Mouse (Mus musculus): Measurements from ENCODE around the gene Ssb.
A peak's percentile ranks its signal among the peaks of the same experiment; 100 is the strongest.
"Not testable (repeated sequence)": the region's sequence is repeated elsewhere in the genome, so short reads cannot be mapped to it uniquely, and the experiment has no call there.

Gene Ssb

DNA sequence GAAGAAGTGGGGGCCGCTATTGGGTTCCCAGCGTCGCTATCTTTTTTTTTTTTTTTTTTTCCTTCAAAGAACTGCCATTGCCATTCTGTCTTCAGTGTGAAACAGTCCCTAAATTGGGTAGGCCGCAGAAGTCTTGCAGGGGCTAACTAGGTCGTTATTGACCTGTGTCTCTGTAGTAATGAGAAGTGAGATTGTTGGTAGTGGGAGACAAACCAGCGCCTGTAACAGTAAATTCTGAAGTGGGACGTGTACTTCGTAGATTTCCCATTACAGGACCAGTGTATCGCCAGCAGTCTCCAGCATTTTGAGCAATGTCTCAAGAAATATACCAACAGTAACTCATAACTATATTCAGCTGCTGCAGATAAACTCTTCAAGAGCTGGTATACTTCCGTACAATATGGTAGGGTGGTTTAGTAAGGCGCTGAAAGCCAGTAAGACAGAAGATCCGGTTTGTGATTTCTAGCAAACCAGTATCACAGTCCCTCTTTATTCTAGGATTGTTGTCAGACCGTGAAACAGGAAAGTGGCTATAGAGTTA is 825 bp downstream of the Ssb start:
- DNase-seq (ENCODE audit: extremely low read depth, low read depth, low spot score) = no peak

DNA sequence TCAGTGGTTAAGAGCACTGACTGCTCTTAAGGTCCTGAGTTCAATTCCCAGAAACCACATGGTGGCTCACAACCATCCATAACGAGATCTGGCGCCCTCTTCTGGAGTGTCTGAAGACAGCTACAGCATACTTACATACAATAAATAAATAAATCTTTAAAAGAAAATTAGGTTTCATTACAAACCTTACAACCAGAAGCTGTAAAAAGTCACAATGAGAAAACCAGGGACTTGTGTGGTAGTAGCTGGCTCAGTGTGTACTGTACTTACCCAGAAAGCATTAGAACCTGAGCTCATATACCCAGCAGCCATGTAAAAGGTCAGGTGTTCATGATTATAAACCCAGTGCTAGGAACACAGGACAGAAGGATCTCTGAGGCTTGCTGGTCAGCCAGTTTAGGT is 22.6 kb downstream of the Ssb start:
- no peak for DNase-seq (ENCODE audit: extremely low read depth, low read depth, low spot score)

DNA sequence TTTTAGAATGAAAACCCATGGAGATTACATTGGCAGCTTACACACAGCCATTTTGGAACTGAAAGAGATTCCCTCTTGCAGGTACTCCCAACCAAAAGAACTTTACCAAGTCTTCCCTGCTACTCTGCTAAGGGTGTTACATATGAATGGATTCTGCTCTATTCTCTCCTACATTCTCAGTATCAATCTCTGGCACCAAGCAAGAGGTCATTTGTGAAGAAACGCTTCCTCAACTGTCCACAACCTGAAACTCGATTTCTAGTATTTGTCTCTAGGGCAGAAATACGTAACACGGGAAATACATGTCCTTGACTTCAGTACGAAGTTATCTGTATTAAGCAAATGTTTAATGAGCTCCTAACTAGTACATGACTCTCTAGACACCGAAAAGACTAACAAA is 23.2 kb downstream of the Ssb start:
- DNase-seq (ENCODE audit: extremely low read depth, low read depth, low spot score) = no peak

DNA sequence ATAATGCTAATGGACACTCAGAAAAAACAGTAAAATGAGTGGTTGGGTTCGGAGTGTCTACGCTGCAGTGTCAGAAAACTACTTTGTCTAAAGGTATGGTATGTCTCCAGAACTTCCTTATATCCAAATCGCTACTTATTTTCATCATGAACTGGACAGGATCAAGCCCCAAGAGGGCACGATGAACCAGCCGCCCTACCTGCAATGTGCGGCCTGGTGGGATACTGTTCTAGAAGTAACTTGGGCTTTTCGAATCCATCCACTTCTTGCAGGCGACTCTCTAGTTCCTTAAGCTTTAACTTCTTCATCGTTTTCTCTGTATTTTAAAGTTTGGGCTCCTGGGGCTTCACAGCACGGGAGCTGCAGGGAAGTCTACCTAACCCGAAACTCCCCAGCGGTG is 23.7 kb downstream of the Ssb start:
- DNase-seq (ENCODE audit: extremely low read depth, low read depth, low spot score) = no peak

DNA sequence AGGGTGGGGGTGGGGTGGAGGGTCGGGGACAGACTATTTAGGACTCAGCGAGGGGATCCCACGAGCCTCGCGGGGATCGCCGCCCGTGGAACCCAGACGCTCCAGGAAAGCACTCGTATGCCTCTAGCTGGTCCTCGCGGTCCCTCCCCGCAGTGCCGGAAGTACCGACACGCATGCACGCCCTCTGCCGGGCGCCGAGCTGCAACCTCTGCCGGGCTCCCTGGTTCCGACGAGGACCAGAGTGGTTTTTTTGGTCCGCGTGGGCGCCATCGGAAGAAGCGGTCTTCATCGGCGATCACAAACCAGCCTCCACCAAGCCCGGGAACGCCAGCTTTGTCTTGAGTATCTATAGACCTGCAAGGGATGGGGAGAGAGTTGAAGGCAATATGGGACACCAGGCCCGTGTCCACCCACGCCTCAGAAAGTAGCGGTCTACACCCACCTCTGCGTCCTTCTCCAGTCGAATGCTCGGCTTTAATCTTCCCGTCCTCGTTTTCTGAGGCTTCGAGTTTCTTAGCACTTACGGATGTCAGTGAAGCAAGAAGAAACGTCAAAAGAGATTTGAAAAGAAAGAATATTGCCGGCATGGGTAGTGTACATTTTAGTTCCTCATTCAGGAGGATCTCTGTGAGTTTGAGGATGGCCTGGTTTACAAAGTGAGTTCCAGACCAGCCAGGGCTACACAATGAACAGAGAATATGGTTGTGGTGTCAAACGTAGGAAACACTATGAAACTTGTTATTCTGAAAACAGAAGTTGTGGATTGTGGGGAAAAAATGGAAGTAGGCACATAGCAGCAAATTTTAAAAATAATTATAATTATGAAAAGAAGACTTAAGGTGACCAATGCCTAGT is 24.3 kb downstream of the Ssb start, which contains the start of gene Mettl5:
Mettl5 (minus strand) TSS at position 165 of the 855 bp plus-strand sequence.
- no peak for DNase-seq (ENCODE audit: extremely low read depth, low read depth, low spot score)

DNA sequence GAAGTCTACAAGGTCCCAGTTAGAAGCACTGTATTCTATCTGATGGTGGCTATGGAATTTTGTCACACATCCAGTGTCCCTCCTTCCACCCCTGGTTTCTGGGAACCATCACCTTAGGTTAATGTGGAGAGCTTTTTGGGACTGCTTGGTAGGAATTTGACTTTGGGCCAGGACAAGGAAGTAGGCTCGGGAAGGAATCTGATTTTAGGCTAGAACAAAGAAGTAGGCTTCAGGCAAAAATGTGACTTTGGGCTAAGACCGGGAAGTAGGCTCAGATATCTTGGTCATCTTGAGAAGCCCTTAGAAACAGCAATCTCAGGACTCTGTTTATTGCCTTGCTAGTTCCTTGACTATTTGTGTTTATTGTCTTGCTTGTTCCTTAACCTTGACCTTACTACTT is 27.6 kb downstream of the Ssb start:
- DNase-seq (ENCODE audit: extremely low read depth, low read depth, low spot score) = no peak

DNA sequence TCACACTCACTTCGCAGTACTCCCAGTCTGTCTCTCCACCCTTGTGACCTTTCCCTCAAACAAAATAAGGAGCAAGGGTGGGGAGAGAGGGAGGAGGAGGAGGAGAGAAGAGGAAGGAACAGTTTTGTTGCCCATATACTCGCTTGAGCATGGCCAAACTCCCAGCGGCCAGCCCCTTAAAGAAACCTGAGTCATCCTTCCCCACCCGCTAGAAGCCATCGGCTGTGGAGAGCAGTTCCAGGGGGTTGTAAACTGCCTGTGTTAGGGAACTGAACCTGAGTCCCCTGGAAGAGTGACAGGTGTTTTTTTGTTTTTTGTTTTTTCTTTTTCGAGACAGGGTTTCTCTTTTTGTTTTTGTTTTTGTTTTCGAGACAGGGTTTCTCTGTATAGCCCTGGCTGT is 29.5 kb downstream of the Ssb start:
- DNase-seq (ENCODE audit: extremely low read depth, low read depth, low spot score) = no peak

DNA sequence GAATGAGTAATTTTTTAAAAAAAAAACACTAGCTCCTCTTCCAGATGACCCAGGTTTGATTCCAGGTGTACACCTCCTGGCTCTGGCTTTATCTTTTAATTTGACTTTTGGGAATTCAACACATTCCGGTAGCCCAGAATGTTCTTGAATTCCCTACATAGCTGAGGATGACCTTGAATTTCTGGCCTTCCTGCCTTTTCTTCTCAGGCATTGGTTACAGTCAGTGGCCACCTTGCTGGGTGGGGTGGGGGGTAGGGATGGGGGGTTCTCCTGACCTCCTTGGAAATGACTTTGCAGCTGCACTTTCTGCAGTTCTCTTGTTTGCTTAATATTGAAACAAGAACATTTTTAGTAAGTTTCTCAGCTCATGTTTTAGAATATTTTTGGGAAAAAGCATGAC is 31.8 kb downstream of the Ssb start:
- DNase-seq (ENCODE audit: extremely low read depth, low read depth, low spot score) = no peak

DNA sequence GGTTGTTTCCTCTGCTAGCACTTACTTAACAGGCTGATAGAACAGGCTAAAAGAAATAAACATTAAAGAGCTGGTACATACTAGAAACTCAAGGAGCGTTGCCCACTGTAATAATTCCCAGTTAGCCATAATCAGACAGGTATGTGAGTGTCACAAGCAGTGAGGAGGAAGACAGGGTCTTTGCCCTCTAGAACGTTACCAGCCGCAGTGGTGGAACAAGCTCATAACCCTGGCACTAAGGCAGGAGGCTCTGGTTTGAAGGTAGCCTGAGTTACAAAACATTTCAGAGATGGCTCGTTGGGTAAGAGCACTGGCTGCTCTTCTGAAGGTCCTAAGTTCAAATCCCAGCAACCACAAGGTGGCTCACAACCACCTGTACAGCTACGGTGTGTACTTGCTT is 32.5 kb downstream of the Ssb start:
- no peak for DNase-seq (ENCODE audit: extremely low read depth, low read depth, low spot score)

DNA sequence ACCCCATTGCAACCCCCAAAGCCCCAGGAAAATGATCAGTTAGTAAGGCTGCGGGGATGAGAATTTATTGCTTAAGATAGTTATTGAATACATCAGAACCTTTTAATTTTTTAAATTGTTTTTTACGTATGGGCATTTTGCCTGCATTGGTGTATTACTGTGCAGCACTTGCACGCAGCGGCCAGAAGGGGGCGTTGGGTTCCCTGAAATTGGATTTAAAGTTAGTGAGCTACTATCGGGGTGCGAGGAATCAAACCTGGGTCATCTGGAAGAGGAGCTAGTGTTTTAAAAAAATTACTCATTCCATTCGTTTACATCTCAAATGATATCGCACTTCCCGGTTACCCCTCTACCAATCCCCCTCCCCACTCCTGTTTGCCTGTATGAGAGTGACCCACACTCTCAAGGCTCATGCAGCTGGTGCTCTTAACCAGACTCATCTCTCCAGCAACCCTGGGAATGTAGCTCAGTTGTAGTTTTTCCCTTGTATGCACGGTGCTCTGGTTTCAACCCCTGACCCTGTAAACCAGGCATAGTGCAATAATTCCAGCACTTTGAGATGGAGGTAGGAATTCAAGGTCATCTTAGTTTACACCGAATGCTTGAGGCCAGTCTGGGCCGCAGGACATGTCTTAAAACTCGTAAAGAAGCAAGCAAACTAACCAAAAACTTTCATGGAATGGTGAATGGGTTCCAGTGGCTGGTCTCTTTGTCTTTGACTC is 34.3 kb downstream of the Ssb start:
- no peak for DNase-seq (ENCODE audit: extremely low read depth, low read depth, low spot score)

DNA sequence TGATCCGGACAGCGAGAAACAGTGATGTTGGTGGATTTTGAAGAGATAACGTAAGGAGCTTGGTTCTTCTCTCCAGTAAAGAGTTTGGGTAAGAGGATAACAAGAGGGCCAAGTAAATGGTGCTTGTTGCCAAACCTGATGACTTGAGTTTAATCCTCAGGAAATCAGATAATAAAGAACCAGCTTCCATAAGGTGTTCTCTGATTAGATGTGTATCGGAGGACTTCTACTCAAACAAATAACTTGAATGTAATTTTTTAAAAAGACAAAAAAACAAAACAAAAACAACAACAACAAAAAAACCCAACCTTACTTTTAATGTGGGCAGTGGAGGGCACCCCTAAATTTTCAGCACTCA is 34.8 kb downstream of the Ssb start:
- DNase-seq (ENCODE audit: extremely low read depth, low read depth, low spot score) = no peak

DNA sequence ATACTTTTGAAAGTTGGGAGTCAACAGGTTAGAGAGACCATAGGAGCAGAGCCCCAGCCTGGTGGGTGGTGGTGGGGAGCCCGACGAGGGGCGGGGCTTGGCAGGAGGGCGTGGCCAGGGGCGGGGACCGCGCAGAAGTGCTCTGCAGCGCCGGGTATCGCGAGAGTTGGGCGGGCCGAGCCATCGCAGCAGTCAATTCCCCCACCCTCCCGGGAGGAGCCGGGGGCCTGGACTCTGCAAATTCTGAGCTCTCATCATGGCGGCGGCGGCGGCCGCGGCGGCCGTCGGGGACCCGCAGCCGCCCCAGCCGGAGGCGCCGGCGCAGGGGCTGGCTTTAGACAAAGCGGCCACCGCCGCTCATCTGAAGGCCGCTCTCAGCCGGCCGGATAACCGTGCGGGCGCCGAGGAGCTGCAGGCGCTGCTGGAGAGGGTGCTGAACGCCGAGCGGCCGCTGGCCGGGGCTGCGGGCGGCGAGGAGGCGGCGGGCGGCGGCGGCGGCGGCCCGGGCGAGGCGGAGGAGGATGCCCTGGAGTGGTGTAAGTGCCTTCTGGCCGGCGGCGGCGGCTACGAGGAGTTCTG is 35.8 kb downstream of the Ssb start, which contains the start of gene Ubr3:
Ubr3 (plus strand) TSS at position 208 of the 579 bp plus-strand sequence.
- peak; percentile 30 for DNase-seq (ENCODE audit: extremely low read depth, low read depth, low spot score)

DNA sequence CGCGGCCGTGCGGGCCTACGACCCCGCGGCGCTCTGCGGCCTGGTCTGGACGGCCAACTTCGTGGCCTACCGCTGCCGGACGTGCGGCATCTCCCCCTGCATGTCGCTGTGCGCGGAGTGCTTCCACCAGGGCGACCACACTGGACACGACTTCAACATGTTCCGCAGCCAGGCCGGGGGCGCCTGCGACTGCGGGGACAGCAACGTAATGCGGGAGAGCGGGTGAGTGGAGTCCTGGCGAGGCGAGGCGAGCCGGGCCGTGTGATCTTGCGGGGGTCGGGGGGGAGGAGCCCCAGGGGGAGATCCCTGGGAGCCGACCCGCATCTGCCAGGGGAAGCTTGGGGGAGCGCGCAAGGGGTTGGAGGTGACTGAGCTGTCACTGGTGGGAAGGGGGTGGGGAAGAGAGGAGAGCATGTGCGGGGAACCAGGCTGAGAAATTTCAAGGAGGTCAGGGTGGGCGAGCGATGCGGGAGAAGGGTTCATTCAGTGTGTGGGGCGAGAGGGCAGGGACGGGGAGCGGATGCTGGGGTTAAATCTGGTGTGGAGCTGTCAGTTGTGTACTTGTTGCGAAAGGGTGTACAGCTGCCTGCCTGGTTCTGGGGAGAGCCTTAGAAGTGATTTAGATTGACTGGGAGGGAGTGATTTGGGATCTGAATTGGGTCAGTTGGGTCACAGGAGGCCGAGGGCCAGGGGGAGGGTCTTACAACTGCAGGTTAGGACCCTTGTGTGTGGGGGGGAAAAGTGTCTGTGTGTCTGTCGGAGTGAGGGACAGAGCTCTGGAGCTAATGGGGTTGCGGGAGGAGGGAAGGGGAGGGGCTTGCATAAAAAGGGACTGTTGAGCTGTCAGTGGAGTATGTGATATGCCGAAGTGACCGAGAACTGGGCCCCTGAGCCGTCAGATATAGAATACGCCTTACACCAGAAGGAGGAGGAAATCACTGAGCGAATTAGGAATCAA is 36.5 kb downstream of the Ssb start:
- DNase-seq (ENCODE audit: extremely low read depth, low read depth, low spot score) = no peak

DNA sequence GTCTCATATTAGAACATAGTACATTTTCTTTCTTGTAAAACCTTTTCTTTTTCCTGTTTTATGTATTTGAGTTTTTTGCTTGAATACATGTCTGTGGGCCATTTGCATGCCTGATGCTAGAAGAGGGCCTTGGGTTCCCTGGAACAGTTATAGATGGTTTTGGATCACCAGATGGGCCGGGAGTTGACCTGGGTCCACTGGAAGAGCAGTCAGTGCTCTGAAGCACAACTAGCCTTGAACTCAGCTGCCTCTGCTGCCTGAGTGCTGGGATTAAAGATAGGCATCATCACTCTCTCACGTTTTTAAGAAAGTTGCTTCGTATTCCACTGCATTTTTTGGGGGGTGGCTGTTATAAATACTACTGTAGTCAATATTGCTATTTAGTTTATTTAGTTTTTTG is 42.2 kb downstream of the Ssb start:
- DNase-seq (ENCODE audit: extremely low read depth, low read depth, low spot score) = no peak

DNA sequence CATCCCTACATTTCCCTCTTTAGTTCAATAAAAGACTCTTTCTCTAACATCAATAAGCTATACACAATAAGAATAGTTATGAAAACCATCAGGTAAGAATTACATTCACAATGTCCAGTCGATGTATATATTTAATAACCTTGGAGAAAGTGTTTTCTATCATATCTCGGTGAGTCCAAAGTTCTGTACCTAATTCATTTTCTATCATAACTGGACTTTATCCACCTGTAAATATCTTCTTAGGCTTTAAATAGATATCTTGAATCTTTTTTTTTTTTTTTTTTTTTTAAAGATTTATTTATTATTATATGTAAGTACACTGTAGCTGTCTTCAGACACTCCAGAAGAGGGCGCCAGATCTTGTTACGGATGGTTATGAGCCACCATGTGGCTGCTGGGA is 46.0 kb downstream of the Ssb start:
- DNase-seq (ENCODE audit: extremely low read depth, low read depth, low spot score) = not testable (repeated sequence)

DNA sequence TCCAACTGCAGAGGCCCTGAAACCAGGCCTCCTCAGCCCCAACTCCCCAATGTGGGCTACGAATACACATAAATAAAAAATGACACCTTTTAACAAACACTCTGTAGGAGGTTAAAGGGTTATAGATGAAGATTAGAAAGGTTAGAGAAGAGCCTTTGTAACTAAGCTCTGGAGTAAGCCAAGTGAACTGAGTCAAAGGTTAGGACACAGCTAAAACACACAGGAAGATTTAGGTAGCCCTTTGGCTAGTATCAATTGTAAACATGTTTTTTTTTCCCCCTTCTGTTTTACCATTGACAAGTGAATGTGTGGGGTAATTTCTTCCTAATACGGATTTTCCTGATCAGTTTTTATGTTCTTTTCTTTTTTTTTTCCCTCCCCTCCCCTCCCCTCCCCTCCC is 51.4 kb downstream of the Ssb start:
- DNase-seq (ENCODE audit: extremely low read depth, low read depth, low spot score) = no peak

DNA sequence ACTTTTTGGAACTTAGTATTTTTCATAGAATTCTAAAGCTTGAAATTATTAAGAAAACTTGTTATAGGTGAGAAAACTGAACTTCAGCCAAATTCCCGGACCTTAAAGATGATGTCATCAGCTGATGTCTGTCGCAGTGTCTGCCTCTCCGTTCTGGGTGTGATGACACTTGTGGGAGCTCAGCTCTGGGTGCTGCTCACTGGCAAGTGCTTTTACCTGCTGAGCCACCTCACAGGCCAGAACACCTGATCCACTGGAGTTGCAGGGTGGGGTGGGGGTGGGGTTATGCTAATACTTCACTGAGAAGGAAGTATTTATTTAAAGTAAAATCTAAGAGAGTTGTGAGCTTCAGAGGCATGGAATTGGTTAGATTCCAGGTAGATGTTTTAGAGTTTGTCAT is 55.9 kb downstream of the Ssb start:
- DNase-seq (ENCODE audit: extremely low read depth, low read depth, low spot score) = no peak

Measured in fat pad, adult 2 months (tissue).